Mouse (Mus musculus): ENCODE results near the gene Dcst1. TPM values are rescaled to one million over a fixed set of nuclear protein-coding genes. Genes with fewer than 3 reads are reported as not detected.

Dcst1 gene
- total RNA-seq, 2 experiments from 2014 or later: not detected

DNA sequence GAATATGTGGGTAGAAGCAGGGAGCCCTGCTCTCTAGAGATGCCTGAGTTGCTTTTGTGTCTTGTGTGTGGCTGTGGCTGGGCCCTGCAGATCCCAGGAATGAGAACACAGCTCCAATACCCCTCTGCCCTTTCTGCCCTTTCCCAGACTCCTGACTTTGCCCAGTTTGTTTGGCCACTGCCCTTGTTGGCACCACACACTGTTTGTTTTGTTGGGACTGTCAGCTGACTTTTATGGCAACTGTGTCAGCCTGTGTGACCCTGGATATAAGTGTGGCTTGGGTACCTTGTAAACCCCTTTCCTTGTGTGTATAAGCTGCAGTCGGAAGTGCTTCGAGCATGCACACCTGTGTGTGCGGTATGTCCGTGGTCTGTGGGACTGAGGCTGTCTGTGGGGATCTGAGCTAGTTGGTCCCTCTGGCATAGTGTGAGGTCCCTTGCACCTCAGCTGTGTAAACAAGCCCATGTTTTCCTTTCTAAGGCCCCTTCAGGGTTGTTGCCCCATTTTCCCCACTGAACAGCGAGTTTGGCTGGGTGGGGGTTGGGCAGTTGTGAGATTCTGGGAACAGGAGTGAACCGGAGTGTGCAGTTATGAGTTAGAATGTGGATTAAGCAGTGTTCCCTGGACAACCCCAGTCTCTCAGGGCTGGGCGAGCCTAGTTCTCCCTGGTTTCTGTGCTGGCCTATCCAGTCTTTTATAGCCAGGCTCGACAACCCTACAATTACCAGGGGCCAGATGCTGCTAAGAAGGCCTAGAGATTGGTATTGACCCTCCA, 59.3 kb downstream of the Dcst1 start:
- no peak for DNase-seq

DNA sequence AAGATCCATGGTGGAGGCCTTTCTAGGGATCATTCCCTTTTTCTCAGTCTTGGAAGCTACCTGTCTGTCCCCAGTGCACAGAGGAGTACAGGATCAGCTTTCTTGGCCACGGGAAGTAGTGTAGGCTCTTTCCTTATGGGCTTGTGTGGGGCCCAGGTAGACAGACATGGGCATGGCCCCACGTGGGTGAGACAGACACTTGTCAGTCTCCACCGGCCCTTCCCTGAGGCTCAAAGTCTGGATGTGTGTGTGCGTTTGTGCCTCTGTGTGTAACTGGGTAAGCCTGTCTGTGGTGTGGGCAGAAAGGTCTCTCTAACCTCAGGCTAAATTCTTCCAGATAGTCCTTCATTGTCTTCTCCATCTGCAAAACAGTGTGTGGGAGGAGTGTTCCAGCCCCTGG, 59.9 kb downstream of the Dcst1 start:
- no peak for DNase-seq

DNA sequence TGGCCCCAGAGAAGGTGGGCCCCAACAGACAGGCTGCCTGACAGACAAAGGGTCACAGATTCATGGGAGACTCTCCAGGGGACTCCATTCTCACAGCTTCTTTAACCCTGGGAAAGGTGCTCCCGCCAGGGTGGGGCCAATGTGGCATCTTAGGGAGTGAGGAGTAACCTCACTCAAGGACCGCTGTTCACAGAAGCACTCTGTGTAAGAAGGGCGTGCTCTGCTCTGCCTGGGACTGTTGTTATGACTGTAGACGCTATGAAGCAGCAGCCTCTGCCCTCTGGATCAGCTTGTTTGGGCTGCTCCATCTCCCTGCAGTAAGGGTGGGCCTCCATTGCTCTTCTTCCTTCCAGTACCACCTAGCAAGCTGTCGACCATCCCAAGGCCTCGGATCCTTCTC, 60.6 kb downstream of the Dcst1 start:
- no peak for DNase-seq

GRCm38 (mm10) chr3:89300514-89300913, 64.5 kb downstream of the Dcst1 start:
- no peak for DNase-seq

Other genes with a start within 250 kb of the Dcst1 start
- gene Pklr, start 229.1 kb downstream of the Dcst1 start, total RNA-seq (2021): not detected
- 10 to 100 TPM; 11.8 to 12.1 TPM for gene Hcn3, start 205.1 kb downstream of the Dcst1 start, total RNA-seq (2021)
- gene Clk2, start 200.5 kb downstream of the Dcst1 start, total RNA-seq (2021): 10 to 100 TPM; 52.0 to 53.4 TPM
- gene Scamp3, start 187.8 kb downstream of the Dcst1 start, total RNA-seq (2021): 10 to 100 TPM; 66.8 to 71.9 TPM
- 10 to 100 TPM; 57.8 to 71.0 TPM for gene Fam189b, start 182.1 kb downstream of the Dcst1 start, total RNA-seq (2021)
- gene Gba, start 162.3 kb downstream of the Dcst1 start, total RNA-seq (2021): 10 to 100 TPM; 57.0 to 61.9 TPM
- gene Thbs3, start 150.1 kb downstream of the Dcst1 start, total RNA-seq (2021): 10 to 100 TPM; 37.7 to 38.1 TPM
- 10 to 100 TPM; 89.5 to 93.8 TPM for gene Mtx1, start 138.2 kb downstream of the Dcst1 start, total RNA-seq (2021)
- 1 to 10 TPM in 1 of 2 experiments, under 1 TPM in 1; 0.61 to 1.0 TPM for gene Muc1, start 136.2 kb downstream of the Dcst1 start, total RNA-seq (2021)
- 10 to 100 TPM; 71.4 to 86.2 TPM for gene Krtcap2, start 119.3 kb downstream of the Dcst1 start, total RNA-seq (2021)
- 10 to 100 TPM; 86.7 to 93.7 TPM for gene Trim46, start 118.9 kb downstream of the Dcst1 start, total RNA-seq (2021)
- gene Dpm3, start 105.9 kb downstream of the Dcst1 start, total RNA-seq (2021): 10 to 100 TPM; 50.4 to 65.2 TPM
- 10 to 100 TPM; 44.0 to 47.1 TPM for gene Slc50a1, start 94.7 kb downstream of the Dcst1 start, total RNA-seq (2021)
- 1 to 10 TPM; 8.8 to 9.9 TPM for gene Efna1, start 84.1 kb downstream of the Dcst1 start, total RNA-seq (2021)
- 10 to 100 TPM; 67.0 to 69.9 TPM for gene Efna3, start 42.3 kb downstream of the Dcst1 start, total RNA-seq (2021)
- gene Efna4, start 27.2 kb downstream of the Dcst1 start, total RNA-seq (2021): under 1 TPM; 0.56 to 0.62 TPM
- 100 to 1,000 TPM; 108 to 123 TPM for gene Adam15, start 15.3 kb downstream of the Dcst1 start, total RNA-seq (2021)
- gene Dcst2, start 3.3 kb downstream of the Dcst1 start, total RNA-seq (2021): under 1 TPM in 1 of 2 experiments, not detected in 1; 0.43 TPM
- 10 to 100 TPM; 15.1 to 16.1 TPM for gene Zbtb7b, start 29.5 kb upstream of the Dcst1 start, total RNA-seq (2021)
- gene Lenep, start 37.5 kb upstream of the Dcst1 start, total RNA-seq (2021): 1 to 10 TPM; 4.6 to 6.3 TPM
- 10 to 100 TPM; 35.8 to 39.2 TPM for gene Flad1, start 46.6 kb upstream of the Dcst1 start, total RNA-seq (2021)
- gene Cks1b, start 53.1 kb upstream of the Dcst1 start, total RNA-seq (2021): 1 to 10 TPM; 3.1 TPM
- 10 to 100 TPM; 12.1 to 12.4 TPM for gene Shc1, start 53.2 kb upstream of the Dcst1 start, total RNA-seq (2021)
- 10 to 100 TPM; 59.4 to 64.8 TPM for gene Pygo2, start 65.0 kb upstream of the Dcst1 start, total RNA-seq (2021)
- gene Pbxip1, start 71.5 kb upstream of the Dcst1 start, total RNA-seq (2021): 10 to 100 TPM; 38.3 to 43.4 TPM
- 10 to 100 TPM; 28.3 to 28.4 TPM for gene Pmvk, start 89.3 kb upstream of the Dcst1 start, total RNA-seq (2021)
- gene Kcnn3, start 154.9 kb upstream of the Dcst1 start, total RNA-seq (2021): 10 to 100 TPM; 24.4 to 29.0 TPM